Mouse (Mus musculus): ENCODE measurements at regions not wholly inside any gene's neighbourhood (a gene's known extent, or its start where the extent isn't known, plus 50 kb on each side); places are given as distances from the start of the nearest gene placed in this dataset.

GRCm38 (mm10) chr12:106527116-106527515, 517.1 kb downstream of the Vrk1 start:
- H3K4me3 ChIP-seq (ENCODE audit: control insufficient read depth, low read depth, low read length): no peak overlapping the region
- no peaks in the 10 kb centered on the region for H3K36me3 ChIP-seq (ENCODE audit: control insufficient read depth, insufficient read depth, low read length)
- H3K27ac ChIP-seq (ENCODE audit: control insufficient read depth, insufficient read depth, low read depth, low read length): no peak overlapping the region
- no peak for TF ChIP-seq CTCF (IDR thresholded peaks at IDR 0.05; ENCODE audit: control insufficient read depth, insufficient read depth, insufficient replicate concordance, low read depth, low read length)
- TF ChIP-seq POLR2A (IDR thresholded peaks at IDR 0.05; ENCODE audit: control insufficient read depth, low read depth, low read length): no peak
- H3K27me3 ChIP-seq (ENCODE audit: control insufficient read depth, insufficient read depth, low read length): no peaks in the 10 kb centered on the region
- H3K4me1 ChIP-seq (ENCODE audit: control insufficient read depth, insufficient read depth, low read length): peaks cover 4% of the 10 kb centered on the region

- H3K36me3 ChIP-seq (ENCODE audit: control insufficient read depth, insufficient read depth, low read length): no peaks in the 10 kb centered on the region
- no peak overlapping the region for H3K4me3 ChIP-seq (ENCODE audit: control insufficient read depth, low read depth, low read length)
- H3K4me1 ChIP-seq (ENCODE audit: control insufficient read depth, insufficient read depth, low read length): peaks cover 4% of the 10 kb centered on the region
- TF ChIP-seq CTCF (IDR thresholded peaks at IDR 0.05; ENCODE audit: control insufficient read depth, insufficient read depth, insufficient replicate concordance, low read depth, low read length): no peak
- no peak for TF ChIP-seq POLR2A (IDR thresholded peaks at IDR 0.05; ENCODE audit: control insufficient read depth, low read depth, low read length)
- no peaks in the 10 kb centered on the region for H3K27me3 ChIP-seq (ENCODE audit: control insufficient read depth, insufficient read depth, low read length)
- H3K27ac ChIP-seq (ENCODE audit: control insufficient read depth, insufficient read depth, low read depth, low read length): no peak overlapping the region
Measured at GRCm38 (mm10) chr12:106527699-106528434, 517.8 kb downstream of the Vrk1 start.

- no peaks in the 10 kb centered on the region for H3K36me3 ChIP-seq (ENCODE audit: control insufficient read depth, insufficient read depth, low read length)
- H3K27ac ChIP-seq (ENCODE audit: control insufficient read depth, insufficient read depth, low read depth, low read length): no peak overlapping the region
- H3K4me3 ChIP-seq (ENCODE audit: control insufficient read depth, low read depth, low read length): no peak overlapping the region
- TF ChIP-seq POLR2A (IDR thresholded peaks at IDR 0.05; ENCODE audit: control insufficient read depth, low read depth, low read length) (no peak), CTCF (IDR thresholded peaks at IDR 0.05; ENCODE audit: control insufficient read depth, insufficient read depth, insufficient replicate concordance, low read depth, low read length) (no peak)
- no peaks in the 10 kb centered on the region for H3K27me3 ChIP-seq (ENCODE audit: control insufficient read depth, insufficient read depth, low read length)
- H3K4me1 ChIP-seq (ENCODE audit: control insufficient read depth, insufficient read depth, low read length): peaks cover 4% of the 10 kb centered on the region
Measured at GRCm38 (mm10) chr12:106528521-106528920, 518.5 kb downstream of the Vrk1 start.

- TF ChIP-seq POLR2A (IDR thresholded peaks at IDR 0.05; ENCODE audit: control insufficient read depth, low read depth, low read length) (no peak), CTCF (IDR thresholded peaks at IDR 0.05; ENCODE audit: control insufficient read depth, insufficient read depth, insufficient replicate concordance, low read depth, low read length) (no peak)
- Histone ChIP-seq H3K27me3 (ENCODE audit: control insufficient read depth, insufficient read depth, low read length) (no peaks in the 10 kb centered on the region), H3K27ac (ENCODE audit: control insufficient read depth, insufficient read depth, low read depth, low read length) (no peak overlapping the region), H3K4me1 (ENCODE audit: control insufficient read depth, insufficient read depth, low read length) (peaks cover 4% of the 10 kb centered on the region), H3K36me3 (ENCODE audit: control insufficient read depth, insufficient read depth, low read length) (no peaks in the 10 kb centered on the region), H3K4me3 (ENCODE audit: control insufficient read depth, low read depth, low read length) (no peak overlapping the region)
Measured at GRCm38 (mm10) chr12:106529175-106529574, 519.1 kb downstream of the Vrk1 start.

- Histone ChIP-seq H3K36me3 (ENCODE audit: control insufficient read depth, insufficient read depth, low read length) (no peaks in the 10 kb centered on the region), H3K27ac (ENCODE audit: control insufficient read depth, insufficient read depth, low read depth, low read length) (no peak overlapping the region), H3K4me3 (ENCODE audit: control insufficient read depth, low read depth, low read length) (no peak overlapping the region), H3K27me3 (ENCODE audit: control insufficient read depth, insufficient read depth, low read length) (no peaks in the 10 kb centered on the region), H3K4me1 (ENCODE audit: control insufficient read depth, insufficient read depth, low read length) (no peaks in the 10 kb centered on the region)
- TF ChIP-seq POLR2A (IDR thresholded peaks at IDR 0.05; ENCODE audit: control insufficient read depth, low read depth, low read length): no peak
- no peak for TF ChIP-seq CTCF (IDR thresholded peaks at IDR 0.05; ENCODE audit: control insufficient read depth, insufficient read depth, insufficient replicate concordance, low read depth, low read length)
Measured at GRCm38 (mm10) chr12:106535086-106535485, 525.1 kb downstream of the Vrk1 start.

GRCm38 (mm10) chr12:106535628-106536288, 525.7 kb downstream of the Vrk1 start:
- TF ChIP-seq POLR2A (IDR thresholded peaks at IDR 0.05; ENCODE audit: control insufficient read depth, low read depth, low read length): no peak
- no peak for TF ChIP-seq CTCF (IDR thresholded peaks at IDR 0.05; ENCODE audit: control insufficient read depth, insufficient read depth, insufficient replicate concordance, low read depth, low read length)
- no peak overlapping the region for H3K4me3 ChIP-seq (ENCODE audit: control insufficient read depth, low read depth, low read length)
- H3K27me3 ChIP-seq (ENCODE audit: control insufficient read depth, insufficient read depth, low read length): no peaks in the 10 kb centered on the region

GRCm38 (mm10) chr12:106536289-106536636, 526.2 kb downstream of the Vrk1 start:
- H3K4me1 ChIP-seq (ENCODE audit: control insufficient read depth, insufficient read depth, low read length): no peaks in the 10 kb centered on the region
- no peak overlapping the region for H3K4me3 ChIP-seq (ENCODE audit: control insufficient read depth, low read depth, low read length)
- no peaks in the 10 kb centered on the region for H3K27me3 ChIP-seq (ENCODE audit: control insufficient read depth, insufficient read depth, low read length)
- H3K36me3 ChIP-seq (ENCODE audit: control insufficient read depth, insufficient read depth, low read length): no peaks in the 10 kb centered on the region
- TF ChIP-seq CTCF (IDR thresholded peaks at IDR 0.05; ENCODE audit: control insufficient read depth, insufficient read depth, insufficient replicate concordance, low read depth, low read length) (no peak), POLR2A (IDR thresholded peaks at IDR 0.05; ENCODE audit: control insufficient read depth, low read depth, low read length) (no peak)
- H3K27ac ChIP-seq (ENCODE audit: control insufficient read depth, insufficient read depth, low read depth, low read length): no peak overlapping the region

More at GRCm38 (mm10) chr12:106535628-106536288, 525.7 kb downstream of the Vrk1 start:
- Histone ChIP-seq H3K27ac (ENCODE audit: control insufficient read depth, insufficient read depth, low read depth, low read length) (no peak overlapping the region), H3K4me1 (ENCODE audit: control insufficient read depth, insufficient read depth, low read length) (no peaks in the 10 kb centered on the region), H3K36me3 (ENCODE audit: control insufficient read depth, insufficient read depth, low read length) (no peaks in the 10 kb centered on the region)

Data from testis, adult 2 months (tissue).